In genomic region chr10:80774549-80774948, GRCm38 (mm10) we compare ENCODE assay signal across 8 mouse cellular contexts. TPM values are rescaled to one million over a fixed set of nuclear protein-coding genes. Genes with fewer than 3 reads are reported as not detected.
DNase-seq lines count a peak whose midpoint lies in the region; ATAC-seq and TF ChIP-seq lines count a peak whose summit lies in the region.

No protein-coding gene starts in this region.

- H3K4me1 ChIP-seq in embryonic facial prominence, embryonic 12.5 days, result peaks cover 6% of the 10 kb centered on the region; the same call in 1 of the 2 replicates
- no peaks in the 10 kb centered on the region for H3K4me1 ChIP-seq in limb, embryonic 11.5 days (ENCODE audit: control insufficient read depth, insufficient read depth, low read length)
- no peaks in the 10 kb centered on the region for H3K4me1 ChIP-seq in midbrain, embryonic 13.5 days (replicated peaks)
- H3K4me1 ChIP-seq in small intestine, adult 2 months (ENCODE audit: control insufficient read depth, insufficient read depth, insufficient read length, low read length), result peaks cover 3% of the 10 kb centered on the region; the same call in 1 of the 2 replicates

- no peaks in the 10 kb centered on the region for H3K9me3 ChIP-seq in embryonic facial prominence, embryonic 12.5 days
- no peaks in the 10 kb centered on the region for H3K9me3 ChIP-seq in limb, embryonic 11.5 days (ENCODE audit: control insufficient read depth, low read length)
- no peaks in the 10 kb centered on the region for H3K9me3 ChIP-seq in midbrain, embryonic 13.5 days

- WGBS in embryonic facial prominence, embryonic 12.5 days, result 48% methylated on average over 2 of the region's 2 CpGs
- 8% methylated on average over 2 of the region's 2 CpGs for WGBS in limb, embryonic 11.5 days
- WGBS in midbrain, embryonic 13.5 days, result 78% methylated on average over 2 of the region's 2 CpGs
- 50% methylated on average over 2 of the region's 2 CpGs for WGBS in small intestine, adult 2 months

- no peaks in the 10 kb centered on the region for H3K27me3 ChIP-seq in embryonic facial prominence, embryonic 12.5 days
- H3K27me3 ChIP-seq in limb, embryonic 11.5 days (ENCODE audit: control insufficient read depth, insufficient read depth, low read length), result no peaks in the 10 kb centered on the region
- H3K27me3 ChIP-seq in midbrain, embryonic 13.5 days, result no peaks in the 10 kb centered on the region
- H3K27me3 ChIP-seq in small intestine, adult 2 months (ENCODE audit: control insufficient read depth, insufficient read depth, low read length), result no peaks in the 10 kb centered on the region

- DNase-seq in 3134 (ENCODE audit: extremely low read depth, insufficient read length, low spot score), result peak; percentile 62
- peak; percentile 79 for DNase-seq in adrenal gland, postnatal 25 days
- peak; percentile 90 for DNase-seq in heart, adult 18-20 months
- DNase-seq in kidney, adult 18-20 months, result peak; percentile 80
- DNase-seq in limb, embryonic 11.5 days (ENCODE audit: low spot score), result peak; percentile 80

- peak; percentile 44; the same call in 1 of the 2 replicates for ATAC-seq in embryonic facial prominence, embryonic 12.5 days (ENCODE audit: insufficient number of reproducible peaks, insufficient read depth, low FRiP score, low TSS enrichment)
- peak; percentile 82 for ATAC-seq in limb, embryonic 11.5 days (ENCODE audit: insufficient number of reproducible peaks, low FRiP score, low TSS enrichment, low read depth)
- peak; percentile 63; the same call in 1 of the 2 replicates for ATAC-seq in midbrain, embryonic 13.5 days

- peak overlapping the region; percentile 18 for H3K27ac ChIP-seq in embryonic facial prominence, embryonic 12.5 days
- H3K27ac ChIP-seq in limb, embryonic 11.5 days (replicated peaks; ENCODE audit: low read depth, low read length), result no peak overlapping the region
- no peak overlapping the region for H3K27ac ChIP-seq in midbrain, embryonic 13.5 days
- H3K27ac ChIP-seq in small intestine, adult 2 months (ENCODE audit: insufficient read depth, low read depth, low read length), result no peak overlapping the region; the same call in 1 of the 2 replicates

- H3K4me2 ChIP-seq in embryonic facial prominence, embryonic 12.5 days (replicated peaks), result no peak overlapping the region
- H3K4me2 ChIP-seq in limb, embryonic 11.5 days (ENCODE audit: low read depth, severe bottlenecking), result no peak overlapping the region
- H3K4me2 ChIP-seq in midbrain, embryonic 13.5 days (replicated peaks), result no peak overlapping the region

- H3K36me3 ChIP-seq in embryonic facial prominence, embryonic 12.5 days, result peaks cover 100% of the 10 kb centered on the region
- H3K36me3 ChIP-seq in limb, embryonic 11.5 days (ENCODE audit: control insufficient read depth, insufficient read depth, low read length), result peaks cover 46% of the 10 kb centered on the region
- peaks cover 100% of the 10 kb centered on the region for H3K36me3 ChIP-seq in midbrain, embryonic 13.5 days
- peaks cover 93% of the 10 kb centered on the region for H3K36me3 ChIP-seq in small intestine, adult 2 months (ENCODE audit: control insufficient read depth, insufficient read depth, low read length)

- no peak for TF ChIP-seq POLR2A in small intestine, adult 2 months (IDR thresholded peaks at IDR 0.05; ENCODE audit: low read depth, low read length)

- TF ChIP-seq CTCF in small intestine, adult 2 months (IDR thresholded peaks at IDR 0.05; ENCODE audit: extremely low read depth, insufficient read length, insufficient replicate concordance, low read depth, low read length), result peak; percentile 96; the same call in 1 of the 2 replicates

- no peak overlapping the region for H3K9ac ChIP-seq in embryonic facial prominence, embryonic 12.5 days
- H3K9ac ChIP-seq in limb, embryonic 11.5 days (ENCODE audit: low read length), result no peak overlapping the region
- no peak overlapping the region for H3K9ac ChIP-seq in midbrain, embryonic 13.5 days (replicated peaks)

- no peak overlapping the region for H3K4me3 ChIP-seq in embryonic facial prominence, embryonic 12.5 days
- no peak overlapping the region for H3K4me3 ChIP-seq in limb, embryonic 11.5 days (ENCODE audit: low read depth, low read length)
- no peak overlapping the region for H3K4me3 ChIP-seq in midbrain, embryonic 13.5 days (replicated peaks)
- no peak overlapping the region for H3K4me3 ChIP-seq in small intestine, adult 2 months (ENCODE audit: low read depth, low read length)

RNA-seq across cellular contexts. Expression of gene Dot1l, which starts 19.5 kb away (rescaled TPM):
- total RNA-seq in adrenal gland, postnatal 25 days (2021), result 97.3 and 102 TPM in 2 replicates
- 23.5 and 26.1 TPM in 2 replicates for polyA plus RNA-seq in embryonic facial prominence, embryonic 12.5 days (2016; fragmentation: Nextera tagmentation; extraction: Ambion mirVana)
- total RNA-seq in heart, adult 18-20 months (2021), result 10 to 100 TPM; 11.7 to 14.3 TPM
- 23.0 and 27.8 TPM in 2 replicates for polyA plus RNA-seq in limb, embryonic 11.5 days (2014; fragmentation: Nextera tagmentation; extraction: Ambion mirVana)
- polyA plus RNA-seq in midbrain, embryonic 13.5 days (2015; fragmentation: Nextera tagmentation; extraction: Ambion mirVana), result 19.3 and 23.3 TPM in 2 replicates
- polyA plus RNA-seq in small intestine, adult 2 months (2012; rRNA removed), result 57.6 and 83.7 TPM in 2 replicates

RNA-seq across cellular contexts. Expression of gene Sf3a2, which starts 23.4 kb away (rescaled TPM):
- 56.7 and 60.1 TPM in 2 replicates for total RNA-seq in adrenal gland, postnatal 25 days (2021)
- 64.8 and 71.7 TPM in 2 replicates for polyA plus RNA-seq in embryonic facial prominence, embryonic 12.5 days (2016; fragmentation: Nextera tagmentation; extraction: Ambion mirVana)
- total RNA-seq in heart, adult 18-20 months (2021), result 10 to 100 TPM; 28.6 to 28.7 TPM
- 122 and 130 TPM in 2 replicates for polyA plus RNA-seq in limb, embryonic 11.5 days (2014; fragmentation: Nextera tagmentation; extraction: Ambion mirVana)
- polyA plus RNA-seq in midbrain, embryonic 13.5 days (2015; fragmentation: Nextera tagmentation; extraction: Ambion mirVana), result 64.1 and 64.9 TPM in 2 replicates
- polyA plus RNA-seq in small intestine, adult 2 months (2012; rRNA removed), result 23.0 and 40.2 TPM in 2 replicates

RNA-seq across cellular contexts. Expression of gene Plekhj1, which starts 23.9 kb away (rescaled TPM):
- 114 and 132 TPM in 2 replicates for total RNA-seq in adrenal gland, postnatal 25 days (2021)
- polyA plus RNA-seq in embryonic facial prominence, embryonic 12.5 days (2016; fragmentation: Nextera tagmentation; extraction: Ambion mirVana), result 132 and 142 TPM in 2 replicates
- 10 to 100 TPM; 30.7 to 32.4 TPM for total RNA-seq in heart, adult 18-20 months (2021)
- 141 and 145 TPM in 2 replicates for polyA plus RNA-seq in limb, embryonic 11.5 days (2014; fragmentation: Nextera tagmentation; extraction: Ambion mirVana)
- polyA plus RNA-seq in midbrain, embryonic 13.5 days (2015; fragmentation: Nextera tagmentation; extraction: Ambion mirVana), result 131 and 150 TPM in 2 replicates
- 26.0 and 41.8 TPM in 2 replicates for polyA plus RNA-seq in small intestine, adult 2 months (2012; rRNA removed)

RNA-seq across cellular contexts. Expression of gene Amh, which starts 30.5 kb away (rescaled TPM):
- total RNA-seq in adrenal gland, postnatal 25 days (2021), result 0.79 and 0.90 TPM in 2 replicates
- polyA plus RNA-seq in embryonic facial prominence, embryonic 12.5 days (2016; fragmentation: Nextera tagmentation; extraction: Ambion mirVana), result not detected in 2 replicates
- under 1 TPM in 1 of 2 experiments, not detected in 1; 0.33 TPM for total RNA-seq in heart, adult 18-20 months (2021)
- not detected in 2 replicates for polyA plus RNA-seq in limb, embryonic 11.5 days (2014; fragmentation: Nextera tagmentation; extraction: Ambion mirVana)
- not detected in 2 replicates for polyA plus RNA-seq in midbrain, embryonic 13.5 days (2015; fragmentation: Nextera tagmentation; extraction: Ambion mirVana)
- 0.87 and 0.95 TPM in 2 replicates for polyA plus RNA-seq in small intestine, adult 2 months (2012; rRNA removed)

RNA-seq across cellular contexts. Expression of gene Ap3d1, which starts 32.5 kb away (rescaled TPM):
- 94.4 and 102 TPM in 2 replicates for total RNA-seq in adrenal gland, postnatal 25 days (2021)
- polyA plus RNA-seq in embryonic facial prominence, embryonic 12.5 days (2016; fragmentation: Nextera tagmentation; extraction: Ambion mirVana), result 84.7 and 85.8 TPM in 2 replicates
- total RNA-seq in heart, adult 18-20 months (2021), result 10 to 100 TPM; 42.3 to 45.0 TPM
- 67.8 and 68.5 TPM in 2 replicates for polyA plus RNA-seq in limb, embryonic 11.5 days (2014; fragmentation: Nextera tagmentation; extraction: Ambion mirVana)
- 94.5 and 96.3 TPM in 2 replicates for polyA plus RNA-seq in midbrain, embryonic 13.5 days (2015; fragmentation: Nextera tagmentation; extraction: Ambion mirVana)
- 64.9 and 110 TPM in 2 replicates for polyA plus RNA-seq in small intestine, adult 2 months (2012; rRNA removed)
